Mouse (Mus musculus) small intestine, adult 2 months (tissue): Measurements from ENCODE around the gene Glt1d1. TPM values are rescaled to one million over a fixed set of nuclear protein-coding genes. Genes with fewer than 3 reads are reported as not detected.

Source experiments
- H3K27ac ChIP-seq: fragments of 200-500 bp; 2 replicates; pipeline ENCODE4 v1.5.1; 2012; ENCODE audit warnings: low read depth, low read length, control low read depth, inconsistent platforms; ENCODE audit not compliant: insufficient read depth
- H3K27me3 ChIP-seq: fragments of 200-500 bp; 2 replicates; pipeline ENCODE4 v1.6.1; 2012; ENCODE audit warnings: mild to moderate bottlenecking, moderate library complexity, low read length, inconsistent platforms; ENCODE audit not compliant: control insufficient read depth, insufficient read depth
- H3K36me3 ChIP-seq: fragments of 200-500 bp; 2 replicates; pipeline ENCODE4 v1.6.1; 2012; ENCODE audit warnings: mild to moderate bottlenecking, low read length, control low read depth, inconsistent platforms; ENCODE audit not compliant: control insufficient read depth, insufficient read depth
- H3K4me1 ChIP-seq: fragments of 200-500 bp; 2 replicates; pipeline ENCODE4 v1.6.1; 2012; ENCODE audit warnings: low read length, inconsistent platforms, mixed read lengths; ENCODE audit not compliant: control insufficient read depth, insufficient read depth, insufficient read length
- H3K4me3 ChIP-seq: fragments of 200-500 bp; 2 replicates; pipeline ENCODE4 v1.5.1; 2012; ENCODE audit warnings: low read depth, mild to moderate bottlenecking, control low read depth, inconsistent platforms, low read length, moderate library complexity
- CTCF ChIP-seq: fragments of 200-500 bp; IDR thresholded peaks from 2 replicates; pipeline ENCODE4 v1.5.1; 2012; ENCODE audit warnings: low read depth, mild to moderate bottlenecking, control low read depth, inconsistent platforms, low read length, moderate library complexity, mixed read lengths; ENCODE audit not compliant: insufficient replicate concordance, insufficient read length; ENCODE audit errors: extremely low read depth
- POLR2A ChIP-seq: fragments of 200-500 bp; IDR thresholded peaks from 2 replicates; pipeline ENCODE4 v1.6.1; 2012; ENCODE audit warnings: low read depth, mild to moderate bottlenecking, control low read depth, inconsistent platforms, low read length, moderate library complexity
- WGBS: fragments of 180-500 bp; shearing (Covaris S2); methylation state at CpG from one replicate; pipeline ENCODE4 v1.1.7; 2018; 5-methylcytosine and 5-hydroxymethylcytosine counted together
- polyA plus RNA-seq: library from polyadenylated mRNA; depleted of rRNA; stranded (reverse); fragments of >200 nt; gene quantifications from 2 replicates; pipeline ENCODE4 v1.2.3, GENCODE M21; 2012; rRNA removed

Glt1d1 gene
- polyA plus RNA-seq, 1 experiment, result 0.65 TPM

DNA sequence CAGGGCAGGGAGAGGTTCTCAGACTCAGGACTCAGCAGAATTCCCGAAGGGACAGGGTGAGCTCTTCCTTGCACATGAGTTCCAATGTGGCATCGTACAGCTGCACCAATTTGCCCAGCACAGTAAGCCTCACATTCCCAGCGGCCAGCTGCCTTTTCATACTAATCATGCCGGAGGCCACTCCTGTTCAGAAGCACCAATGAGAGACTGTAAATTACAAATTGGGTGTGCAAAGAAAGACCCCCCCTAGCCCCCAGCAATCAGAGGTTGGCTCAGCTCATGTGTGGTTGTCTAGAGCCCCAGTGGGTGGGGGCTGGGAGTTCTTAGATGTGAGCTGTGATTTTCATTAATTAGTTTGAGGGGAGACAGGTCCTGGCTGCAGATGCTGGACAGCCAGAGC, 123.5 kb downstream of the Glt1d1 start:
- Histone ChIP-seq H3K4me1 (no peaks in the 10 kb centered on the region), H3K27me3 (no peaks in the 10 kb centered on the region), H3K27ac (no peak overlapping the region), H3K36me3 (no peaks in the 10 kb centered on the region), H3K4me3 (no peak overlapping the region)
- 80% methylated on average over 4 of the region's 4 CpGs for WGBS
- no peak for TF ChIP-seq POLR2A
- TF ChIP-seq CTCF, result no peak

DNA sequence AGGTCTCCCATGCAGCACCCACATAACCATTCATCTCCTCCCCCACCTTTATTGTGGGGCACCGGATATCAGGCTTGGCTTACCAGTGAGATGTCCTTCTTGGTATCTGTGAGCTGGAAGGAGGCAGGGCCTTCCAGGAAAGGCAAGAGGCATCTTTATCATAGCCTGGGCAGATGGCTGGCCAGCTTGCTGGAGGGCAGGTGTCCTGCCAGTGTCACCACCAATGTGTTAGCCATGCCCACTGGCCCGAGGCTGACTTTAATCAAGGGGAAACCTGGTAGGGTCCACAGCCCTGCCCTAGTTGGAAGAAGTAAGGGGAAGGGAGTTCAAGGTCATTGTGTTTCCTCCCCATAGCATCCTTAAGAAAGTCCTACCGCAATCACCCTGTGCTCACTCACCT, 123.9 kb downstream of the Glt1d1 start:
- Histone ChIP-seq H3K27ac (no peak overlapping the region), H3K4me3 (no peak overlapping the region), H3K27me3 (no peaks in the 10 kb centered on the region), H3K4me1 (no peaks in the 10 kb centered on the region), H3K36me3 (no peaks in the 10 kb centered on the region)
- WGBS, result 84% methylated on average over 3 of the region's 3 CpGs
- TF ChIP-seq POLR2A, result no peak
- TF ChIP-seq CTCF, result no peak

DNA sequence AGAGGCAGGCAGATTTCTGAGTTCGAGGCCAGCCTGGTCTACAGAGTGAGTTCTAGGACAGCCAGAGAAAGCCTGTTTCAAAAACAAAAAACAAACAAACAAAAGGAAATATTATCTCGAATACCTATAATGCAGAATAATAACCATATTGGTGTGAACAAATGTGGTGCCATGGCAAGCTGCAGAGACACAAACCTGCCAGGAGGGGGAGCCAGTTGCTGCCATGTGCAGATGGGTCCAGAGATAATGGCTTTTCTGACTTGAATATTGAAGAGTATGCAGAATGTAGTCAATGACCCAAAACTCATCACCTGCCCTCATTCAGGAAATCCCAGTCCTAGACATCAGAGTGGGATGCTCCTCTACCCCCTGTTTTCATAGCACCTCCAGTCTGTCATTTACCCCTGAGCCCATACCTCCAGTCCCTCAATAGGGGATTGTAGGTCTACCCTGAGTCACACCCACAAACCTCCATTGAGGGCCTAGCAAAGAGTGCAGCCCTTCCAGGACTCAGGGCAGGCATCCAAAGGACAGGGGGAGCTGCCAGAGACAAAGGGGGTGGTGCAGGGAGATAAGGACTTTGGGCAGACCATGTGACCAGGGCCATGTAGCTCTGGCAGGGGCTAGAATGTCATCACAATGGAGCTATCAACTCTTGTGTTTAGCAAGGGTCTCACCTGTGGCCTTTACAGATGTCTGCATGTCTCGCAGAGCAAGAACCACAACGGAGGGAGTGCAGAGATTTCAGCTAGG, 124.8 kb downstream of the Glt1d1 start:
- Histone ChIP-seq H3K4me3 (no peak overlapping the region), H3K27me3 (no peaks in the 10 kb centered on the region), H3K27ac (no peak overlapping the region), H3K4me1 (no peaks in the 10 kb centered on the region), H3K36me3 (no peaks in the 10 kb centered on the region)
- TF ChIP-seq POLR2A (no peak), CTCF (no peak)
- WGBS, result 71% methylated on average over 4 of the region's 4 CpGs

DNA sequence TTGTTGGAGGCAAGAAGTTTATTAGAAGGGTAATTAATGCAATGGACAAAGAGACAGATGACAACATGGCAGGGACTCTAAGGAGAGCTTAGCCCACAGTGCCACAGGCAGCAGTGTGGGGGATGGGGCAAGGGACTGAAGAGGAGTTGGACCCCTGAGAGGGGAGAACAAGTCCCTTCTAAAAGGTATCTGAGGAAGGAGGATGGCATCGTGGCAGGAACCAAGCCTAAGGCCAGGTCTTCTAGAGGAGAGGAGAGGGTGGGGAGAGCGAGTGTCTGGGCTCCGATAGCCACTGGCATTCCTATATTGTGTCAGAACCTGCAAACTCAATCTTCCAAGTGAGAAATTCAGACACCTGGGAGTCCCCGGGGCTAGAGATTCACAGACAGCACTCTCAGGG, 126.5 kb downstream of the Glt1d1 start:
- no peaks in the 10 kb centered on the region for H3K36me3 ChIP-seq
- no peak overlapping the region for H3K4me3 ChIP-seq
- H3K4me1 ChIP-seq, result no peaks in the 10 kb centered on the region
- no peak overlapping the region for H3K27ac ChIP-seq
- TF ChIP-seq POLR2A (no peak), CTCF (no peak)
- 69% methylated on average over 4 of the region's 4 CpGs for WGBS
- H3K27me3 ChIP-seq, result no peaks in the 10 kb centered on the region

Other genes starting within 250 kb of the Glt1d1 start
- gene Slc15a4, start 635 bp downstream of the Glt1d1 start, polyA plus RNA-seq, result 11.3 and 16.2 TPM in 2 replicates